Mouse (Mus musculus): Measurements from ENCODE around the gene Specc1. TPM values are rescaled to one million over a fixed set of nuclear protein-coding genes. Genes with fewer than 3 reads are reported as not detected.

Gene Specc1
- polyA plus RNA-seq, 1 experiment from 2014 or later: 10.0 TPM

DNA sequence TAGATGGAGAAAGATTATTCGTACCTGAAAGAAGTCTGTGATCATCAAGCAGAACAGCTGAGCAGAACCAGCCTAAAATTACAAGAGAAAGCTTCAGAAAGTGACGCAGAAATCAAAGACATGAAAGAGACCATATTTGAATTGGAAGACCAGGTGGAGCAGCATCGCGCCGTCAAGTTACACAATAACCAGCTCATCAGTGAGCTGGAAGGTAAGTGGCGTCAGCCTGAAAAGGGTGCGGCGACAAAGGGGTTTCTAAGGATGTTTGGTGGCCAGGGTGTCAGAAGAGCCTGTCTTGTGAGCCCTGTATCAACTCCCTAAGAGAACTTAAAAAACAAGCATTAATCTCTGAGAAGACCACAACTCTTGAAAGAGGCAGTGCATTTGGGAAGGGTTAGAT lies 171.6 kb downstream of the Specc1 start:
- Histone ChIP-seq H3K9me3 (ENCODE audit: control insufficient read depth, low read depth, low read length) (no peaks in the 10 kb centered on the region), H3K27ac (ENCODE audit: low read length) (no peak overlapping the region), H3K4me1 (ENCODE audit: control insufficient read depth, insufficient read depth, low read length) (no peaks in the 10 kb centered on the region), H3K36me3 (ENCODE audit: control insufficient read depth, insufficient read depth, low read length) (no peaks in the 10 kb centered on the region; the same call in 1 of the 2 replicates), H3K9ac (replicated peaks; ENCODE audit: low read depth, low read length) (no peak overlapping the region), H3K4me3 (ENCODE audit: low read depth, low read length) (no peak overlapping the region), H3K27me3 (ENCODE audit: control insufficient read depth, insufficient read depth, low read length) (no peaks in the 10 kb centered on the region), H3K4me2 (replicated peaks; ENCODE audit: low read depth, low read length) (no peak overlapping the region)
- 80% methylated on average over 8 of the region's 8 CpGs for WGBS
- ATAC-seq (ENCODE audit: insufficient number of reproducible peaks, insufficient read depth, low FRiP score, low read depth): no peak

DNA sequence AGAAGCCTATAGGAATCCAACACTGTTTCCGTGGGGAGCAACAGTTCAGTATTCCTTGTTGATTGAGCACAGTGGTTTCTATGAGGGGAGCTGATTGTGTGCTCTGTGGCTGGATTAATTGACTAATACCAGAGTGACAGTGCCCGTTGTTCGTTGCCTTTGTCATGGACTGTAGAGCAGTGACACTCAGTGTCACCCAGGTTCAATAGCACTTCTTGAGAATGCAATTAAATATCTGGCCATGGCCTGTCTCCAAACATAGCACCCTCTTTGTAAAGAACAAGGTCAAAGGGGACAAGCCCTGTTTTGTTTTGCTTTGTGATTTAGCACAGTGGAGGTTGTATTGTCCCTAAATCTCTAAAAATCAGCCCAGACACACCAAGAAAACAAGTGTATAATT lies 173.6 kb downstream of the Specc1 start:
- no peak overlapping the region for H3K9ac ChIP-seq (replicated peaks; ENCODE audit: low read depth, low read length)
- H3K4me1 ChIP-seq (ENCODE audit: control insufficient read depth, insufficient read depth, low read length): no peaks in the 10 kb centered on the region
- no peaks in the 10 kb centered on the region; the same call in 1 of the 2 replicates for H3K36me3 ChIP-seq (ENCODE audit: control insufficient read depth, insufficient read depth, low read length)
- 63% methylated on average over 3 of the region's 3 CpGs for WGBS
- no peak overlapping the region for H3K4me3 ChIP-seq (ENCODE audit: low read depth, low read length)
- H3K27ac ChIP-seq (ENCODE audit: low read length): no peak overlapping the region
- no peaks in the 10 kb centered on the region for H3K9me3 ChIP-seq (ENCODE audit: control insufficient read depth, low read depth, low read length)
- ATAC-seq (ENCODE audit: insufficient number of reproducible peaks, insufficient read depth, low FRiP score, low read depth): no peak
- H3K4me2 ChIP-seq (replicated peaks; ENCODE audit: low read depth, low read length): no peak overlapping the region
- H3K27me3 ChIP-seq (ENCODE audit: control insufficient read depth, insufficient read depth, low read length): no peaks in the 10 kb centered on the region

DNA sequence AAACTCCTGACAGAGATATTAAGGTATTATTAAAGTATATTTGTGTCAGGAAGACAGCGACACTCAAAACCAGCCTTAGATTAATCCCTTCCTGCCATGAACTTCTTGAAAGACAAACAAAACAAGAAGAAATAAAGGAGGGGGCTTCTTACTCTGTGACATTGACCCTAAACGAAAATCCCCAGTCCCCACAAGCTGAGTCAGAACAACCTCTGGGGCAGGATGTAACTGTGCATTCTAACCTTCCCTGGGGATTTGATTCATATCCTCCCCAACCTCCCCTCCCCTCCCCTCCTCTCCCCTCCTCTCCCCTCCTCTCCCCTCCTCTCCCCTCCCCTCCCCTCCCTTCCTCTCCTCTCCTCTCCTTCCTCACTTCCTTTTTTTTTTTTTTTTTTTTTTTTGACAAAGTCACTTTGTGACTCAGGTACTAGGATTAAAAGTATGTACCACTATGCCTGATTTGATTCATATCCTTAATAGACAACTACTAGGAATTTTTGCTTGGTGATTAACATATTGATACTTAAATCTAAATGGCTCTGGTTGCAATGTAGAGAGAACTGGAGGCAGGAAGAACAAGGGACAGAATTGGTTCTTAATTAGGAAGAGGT lies 174.2 kb downstream of the Specc1 start:
- 61% methylated on average over 2 of the region's 2 CpGs for WGBS
- no peaks in the 10 kb centered on the region for H3K4me1 ChIP-seq (ENCODE audit: control insufficient read depth, insufficient read depth, low read length)
- no peaks in the 10 kb centered on the region for H3K27me3 ChIP-seq (ENCODE audit: control insufficient read depth, insufficient read depth, low read length)
- ATAC-seq (ENCODE audit: insufficient number of reproducible peaks, insufficient read depth, low FRiP score, low read depth): no peak
- H3K9ac ChIP-seq (replicated peaks; ENCODE audit: low read depth, low read length): no peak overlapping the region
- no peak overlapping the region for H3K4me3 ChIP-seq (ENCODE audit: low read depth, low read length)
- no peak overlapping the region for H3K27ac ChIP-seq (ENCODE audit: low read length)
- no peak overlapping the region for H3K4me2 ChIP-seq (replicated peaks; ENCODE audit: low read depth, low read length)
- H3K36me3 ChIP-seq (ENCODE audit: control insufficient read depth, insufficient read depth, low read length): no peaks in the 10 kb centered on the region; the same call in 1 of the 2 replicates
- no peaks in the 10 kb centered on the region for H3K9me3 ChIP-seq (ENCODE audit: control insufficient read depth, low read depth, low read length)

DNA sequence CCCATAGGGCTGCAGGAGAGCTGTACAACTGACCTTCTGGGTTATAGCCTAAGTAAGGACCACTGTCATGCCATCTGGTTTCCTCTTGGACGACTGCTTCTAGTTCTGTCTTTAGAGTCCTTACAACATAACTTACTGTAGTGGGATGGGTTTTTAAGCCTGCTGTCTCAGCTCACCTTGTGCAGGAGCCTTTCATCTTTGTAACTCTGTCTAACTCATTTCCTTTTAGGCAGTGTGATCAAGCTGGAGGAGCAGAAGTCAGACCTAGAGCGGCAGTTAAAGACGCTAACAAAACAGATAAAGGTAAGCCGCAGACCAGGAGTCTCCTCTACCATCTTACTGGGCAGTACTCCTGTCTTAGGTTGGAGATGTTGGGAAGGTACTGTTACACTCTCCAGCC lies 175.0 kb downstream of the Specc1 start:
- no peak overlapping the region for H3K9ac ChIP-seq (replicated peaks; ENCODE audit: low read depth, low read length)
- no peak overlapping the region for H3K27ac ChIP-seq (ENCODE audit: low read length)
- no peak overlapping the region for H3K4me3 ChIP-seq (ENCODE audit: low read depth, low read length)
- H3K4me2 ChIP-seq (replicated peaks; ENCODE audit: low read depth, low read length): no peak overlapping the region
- H3K4me1 ChIP-seq (ENCODE audit: control insufficient read depth, insufficient read depth, low read length): no peaks in the 10 kb centered on the region
- no peaks in the 10 kb centered on the region for H3K9me3 ChIP-seq (ENCODE audit: control insufficient read depth, low read depth, low read length)
- no peaks in the 10 kb centered on the region for H3K27me3 ChIP-seq (ENCODE audit: control insufficient read depth, insufficient read depth, low read length)
- no peak for ATAC-seq (ENCODE audit: insufficient number of reproducible peaks, insufficient read depth, low FRiP score, low read depth)
- no peaks in the 10 kb centered on the region; the same call in 1 of the 2 replicates for H3K36me3 ChIP-seq (ENCODE audit: control insufficient read depth, insufficient read depth, low read length)
- WGBS: 75% methylated on average over 4 of the region's 4 CpGs

DNA sequence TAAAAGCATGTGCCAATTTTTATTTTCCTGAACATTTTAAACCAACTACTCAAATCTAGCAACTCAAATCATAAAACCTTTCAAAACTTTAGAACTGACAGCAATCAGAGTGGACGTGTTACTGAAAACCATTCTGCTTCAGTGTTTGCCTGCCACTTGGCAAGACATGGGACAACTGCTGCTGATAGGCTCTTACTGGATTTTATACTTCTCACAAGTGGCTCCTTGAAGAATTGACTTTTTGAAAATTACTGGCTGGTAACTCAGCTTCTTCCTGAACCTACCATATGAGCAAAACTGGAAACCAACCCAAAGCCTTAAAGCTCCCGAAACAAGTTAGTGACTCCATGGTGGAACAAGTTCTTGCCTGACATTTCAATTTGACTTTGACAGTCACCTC lies 177.6 kb downstream of the Specc1 start:
- H3K4me1 ChIP-seq (ENCODE audit: control insufficient read depth, insufficient read depth, low read length): no peaks in the 10 kb centered on the region
- ATAC-seq (ENCODE audit: insufficient number of reproducible peaks, insufficient read depth, low FRiP score, low read depth): no peak
- H3K9ac ChIP-seq (replicated peaks; ENCODE audit: low read depth, low read length): no peak overlapping the region

GRCm38 (mm10) chr11:62145216-62146110 lies 188.9 kb downstream of the Specc1 start:
- 83% methylated on average over 7 of the region's 7 CpGs for WGBS
- no peak overlapping the region for H3K4me3 ChIP-seq (ENCODE audit: low read depth, low read length)
- H3K4me1 ChIP-seq (ENCODE audit: control insufficient read depth, insufficient read depth, low read length): no peaks in the 10 kb centered on the region
- no peak overlapping the region for H3K9ac ChIP-seq (replicated peaks; ENCODE audit: low read depth, low read length)
- H3K4me2 ChIP-seq (replicated peaks; ENCODE audit: low read depth, low read length): no peak overlapping the region
- ATAC-seq (ENCODE audit: insufficient number of reproducible peaks, insufficient read depth, low FRiP score, low read depth): no peak
- H3K27me3 ChIP-seq (ENCODE audit: control insufficient read depth, insufficient read depth, low read length): no peaks in the 10 kb centered on the region
- no peak overlapping the region; the same call in 1 of the 2 replicates for H3K27ac ChIP-seq (ENCODE audit: low read length)
- H3K9me3 ChIP-seq (ENCODE audit: control insufficient read depth, low read depth, low read length): no peaks in the 10 kb centered on the region; the same call in 1 of the 2 replicates
- no peaks in the 10 kb centered on the region for H3K36me3 ChIP-seq (ENCODE audit: control insufficient read depth, insufficient read depth, low read length)

More for the DNA sequence above, 177.6 kb downstream of the Specc1 start:
- H3K36me3 ChIP-seq (ENCODE audit: control insufficient read depth, insufficient read depth, low read length): no peaks in the 10 kb centered on the region; the same call in 1 of the 2 replicates
- 92% methylated on average over 2 of the region's 2 CpGs for WGBS
- no peaks in the 10 kb centered on the region for H3K9me3 ChIP-seq (ENCODE audit: control insufficient read depth, low read depth, low read length)
- H3K27me3 ChIP-seq (ENCODE audit: control insufficient read depth, insufficient read depth, low read length): no peaks in the 10 kb centered on the region
- H3K4me3 ChIP-seq (ENCODE audit: low read depth, low read length): no peak overlapping the region
- no peak overlapping the region for H3K4me2 ChIP-seq (replicated peaks; ENCODE audit: low read depth, low read length)
- no peak overlapping the region for H3K27ac ChIP-seq (ENCODE audit: low read length)

- no peaks in the 10 kb centered on the region; the same call in 1 of the 2 replicates for H3K9me3 ChIP-seq (ENCODE audit: control insufficient read depth, low read depth, low read length)
- no peaks in the 10 kb centered on the region for H3K4me1 ChIP-seq (ENCODE audit: control insufficient read depth, insufficient read depth, low read length)
- no peaks in the 10 kb centered on the region for H3K27me3 ChIP-seq (ENCODE audit: control insufficient read depth, insufficient read depth, low read length)
- no peak overlapping the region for H3K4me2 ChIP-seq (replicated peaks; ENCODE audit: low read depth, low read length)
- 94% methylated on average over 1 of the region's 1 CpGs for WGBS
- ATAC-seq (ENCODE audit: insufficient number of reproducible peaks, insufficient read depth, low FRiP score, low read depth): no peak
- no peak overlapping the region for H3K4me3 ChIP-seq (ENCODE audit: low read depth, low read length)
- no peak overlapping the region for H3K27ac ChIP-seq (ENCODE audit: low read length)
- no peak overlapping the region for H3K9ac ChIP-seq (replicated peaks; ENCODE audit: low read depth, low read length)
- no peaks in the 10 kb centered on the region for H3K36me3 ChIP-seq (ENCODE audit: control insufficient read depth, insufficient read depth, low read length)
Measured at GRCm38 (mm10) chr11:62146661-62147060, 190.1 kb downstream of the Specc1 start.

GRCm38 (mm10) chr11:62148026-62148425 lies 191.5 kb downstream of the Specc1 start:
- Histone ChIP-seq H3K27me3 (ENCODE audit: control insufficient read depth, insufficient read depth, low read length) (no peaks in the 10 kb centered on the region), H3K27ac (ENCODE audit: low read length) (no peak overlapping the region), H3K9me3 (ENCODE audit: control insufficient read depth, low read depth, low read length) (no peaks in the 10 kb centered on the region; the same call in 1 of the 2 replicates), H3K9ac (replicated peaks; ENCODE audit: low read depth, low read length) (no peak overlapping the region), H3K4me1 (ENCODE audit: control insufficient read depth, insufficient read depth, low read length) (no peaks in the 10 kb centered on the region), H3K4me2 (replicated peaks; ENCODE audit: low read depth, low read length) (no peak overlapping the region), H3K4me3 (ENCODE audit: low read depth, low read length) (no peak overlapping the region), H3K36me3 (ENCODE audit: control insufficient read depth, insufficient read depth, low read length) (no peaks in the 10 kb centered on the region)
- WGBS: 77% methylated on average over 3 of the region's 3 CpGs
- no peak for ATAC-seq (ENCODE audit: insufficient number of reproducible peaks, insufficient read depth, low FRiP score, low read depth)

Data from stomach, embryonic 14.5 days (tissue).